Mouse (Mus musculus): Measurements from ENCODE around the gene Cela3a.

- TF ChIP-seq POLR2A (IDR thresholded peaks at IDR 0.05; ENCODE audit: extremely low read depth, insufficient read depth, low read length) (no peak), CTCF (IDR thresholded peaks at IDR 0.05; ENCODE audit: extremely low read depth, insufficient read depth, low read length) (no peak)
These were observed 36.3 kb upstream of the Cela3a start for GRCm38 (mm10) chr4:137445881-137446280.
